Mouse (Mus musculus): ENCODE measurements around the gene Tmem240.

Gene Tmem240

GRCm38 (mm10) chr4:155790021-155790489 lies 55.5 kb downstream of the Tmem240 start, which contains the start of gene Ankrd65:
Ankrd65 (plus strand) TSS chr4:155790439.
- DNase-seq (ENCODE audit: low read depth, low spot score): no peak
- Histone ChIP-seq H3K36me3 (ENCODE audit: control insufficient read depth, insufficient read depth, low read length, poor library complexity, severe bottlenecking) (no peaks in the 10 kb centered on the region), H3K27me3 (ENCODE audit: control insufficient read depth, insufficient read depth, low read length, poor library complexity, severe bottlenecking) (peaks cover 3% of the 10 kb centered on the region; the same call in 1 of the 2 replicates)

All from splenic B cell, adult 2 months (primary cell).